Mouse (Mus musculus) megakaryocyte, embryonic 14.5 days (primary cell): ENCODE data around the gene Smg6.

ENCODE experiments used
- FLI1 ChIP-seq: IDR thresholded peaks from 2 replicates; pipeline ENCODE4 v1.6.1; 2012; ENCODE audit warnings: low read length, inconsistent platforms, mixed read lengths
- GATA1 ChIP-seq: IDR thresholded peaks from 3 replicates; pipeline ENCODE4 v1.6.1; 2012; ENCODE audit warnings: mixed read lengths, low read length, inconsistent platforms, borderline replicate concordance

GRCm38 (mm10) chr11:74907850-74908249, 17.8 kb upstream of the Smg6 start:
- TF ChIP-seq GATA1 (no peak), FLI1 (no peak)
